Mouse (Mus musculus): ENCODE data around the gene Inha. TPM values are rescaled to one million over a fixed set of nuclear protein-coding genes. Genes with fewer than 3 reads are reported as not detected.
A peak's percentile ranks its signal among the peaks of the same experiment; 100 is the strongest.

Gene Inha
- polyA plus RNA-seq, 1 experiment, result 63.9 TPM

DNA sequence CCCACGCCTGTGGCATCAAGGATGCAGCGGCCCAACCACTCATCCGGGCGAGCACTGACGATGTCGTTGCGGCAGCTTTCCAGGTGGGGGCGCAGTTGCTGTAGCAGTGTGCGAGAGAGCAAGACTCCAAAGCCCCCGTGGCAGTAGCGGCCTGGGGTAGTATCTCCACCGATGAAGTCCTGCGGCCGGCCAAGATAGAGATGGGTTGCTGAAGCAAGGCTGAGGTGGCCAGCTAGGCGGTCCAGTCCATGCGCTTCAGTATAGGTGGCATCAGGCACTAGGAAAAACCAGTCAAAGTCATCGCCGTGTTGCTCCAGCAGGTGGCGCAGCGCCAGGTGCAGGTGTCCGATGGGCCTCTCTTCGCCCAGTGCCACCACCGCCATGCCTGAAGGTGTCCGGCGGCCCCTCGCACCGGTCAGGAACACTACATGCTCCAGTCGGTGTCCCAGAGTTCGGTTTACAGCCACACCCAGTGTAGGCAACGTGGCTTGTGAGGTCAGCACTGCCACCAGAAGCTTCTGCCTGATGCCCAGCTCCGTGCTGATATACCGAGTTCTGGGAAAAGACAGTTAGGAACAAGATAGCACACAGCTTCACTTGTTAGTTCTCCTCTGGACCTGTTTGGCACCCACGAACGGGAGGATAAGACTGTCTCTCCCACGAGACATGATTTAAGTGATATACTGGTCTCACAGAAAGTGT is 29.5 kb upstream of the Inha start:
- DNase-seq (ENCODE audit: low read depth), result peak; percentile 84
- no peak for TF ChIP-seq POLR2A (IDR thresholded peaks at IDR 0.05; ENCODE audit: borderline replicate concordance, extremely low read depth, insufficient read depth, insufficient read length, poor library complexity, severe bottlenecking)
- TF ChIP-seq CTCF (IDR thresholded peaks at IDR 0.05; ENCODE audit: borderline replicate concordance, extremely low read depth, insufficient read depth, insufficient read length), result peak; percentile 67

DNA sequence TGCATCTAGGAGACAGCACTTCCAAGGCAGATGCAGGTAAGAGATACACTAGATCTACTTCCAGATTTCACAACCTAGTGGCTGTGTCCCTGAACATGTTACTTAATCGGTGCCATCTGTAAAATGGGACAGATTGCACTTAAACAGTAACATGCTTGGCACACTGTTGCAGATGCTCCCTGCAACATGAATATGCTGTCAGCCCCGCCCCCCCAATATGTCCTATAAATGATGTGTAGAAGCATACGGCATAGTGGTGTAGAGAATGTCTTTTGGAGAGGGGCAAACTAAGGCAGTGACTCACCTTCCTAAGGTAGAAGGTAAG is 28.9 kb upstream of the Inha start:
- peak; percentile 60 for DNase-seq (ENCODE audit: low read depth)
- TF ChIP-seq POLR2A (IDR thresholded peaks at IDR 0.05; ENCODE audit: borderline replicate concordance, extremely low read depth, insufficient read depth, insufficient read length, poor library complexity, severe bottlenecking), result no peak
- no peak for TF ChIP-seq CTCF (IDR thresholded peaks at IDR 0.05; ENCODE audit: borderline replicate concordance, extremely low read depth, insufficient read depth, insufficient read length)

DNA sequence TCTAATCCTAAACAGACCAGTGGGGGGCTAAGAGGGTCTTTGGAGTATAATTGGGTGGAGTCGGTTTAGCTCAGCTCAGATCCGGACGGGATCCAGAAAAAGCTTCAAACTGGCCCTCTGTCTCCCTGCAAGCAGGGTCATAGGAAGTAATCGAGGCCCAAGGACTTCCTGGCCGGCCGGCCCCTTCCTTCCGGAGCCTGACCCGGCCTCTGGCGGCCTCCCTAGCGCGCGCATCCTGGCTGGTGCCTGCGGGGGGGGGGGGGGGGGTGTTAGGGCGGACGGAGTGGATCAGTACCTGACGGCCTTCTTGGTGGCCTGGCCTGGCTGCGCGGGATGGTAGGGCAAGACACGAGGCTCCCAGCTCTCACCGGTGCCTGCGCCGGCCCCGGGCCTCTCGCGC is 28.4 kb upstream of the Inha start:
- no peak for TF ChIP-seq CTCF (IDR thresholded peaks at IDR 0.05; ENCODE audit: borderline replicate concordance, extremely low read depth, insufficient read depth, insufficient read length)
- TF ChIP-seq POLR2A (IDR thresholded peaks at IDR 0.05; ENCODE audit: borderline replicate concordance, extremely low read depth, insufficient read depth, insufficient read length, poor library complexity, severe bottlenecking), result no peak
- DNase-seq (ENCODE audit: low read depth), result no peak

DNA sequence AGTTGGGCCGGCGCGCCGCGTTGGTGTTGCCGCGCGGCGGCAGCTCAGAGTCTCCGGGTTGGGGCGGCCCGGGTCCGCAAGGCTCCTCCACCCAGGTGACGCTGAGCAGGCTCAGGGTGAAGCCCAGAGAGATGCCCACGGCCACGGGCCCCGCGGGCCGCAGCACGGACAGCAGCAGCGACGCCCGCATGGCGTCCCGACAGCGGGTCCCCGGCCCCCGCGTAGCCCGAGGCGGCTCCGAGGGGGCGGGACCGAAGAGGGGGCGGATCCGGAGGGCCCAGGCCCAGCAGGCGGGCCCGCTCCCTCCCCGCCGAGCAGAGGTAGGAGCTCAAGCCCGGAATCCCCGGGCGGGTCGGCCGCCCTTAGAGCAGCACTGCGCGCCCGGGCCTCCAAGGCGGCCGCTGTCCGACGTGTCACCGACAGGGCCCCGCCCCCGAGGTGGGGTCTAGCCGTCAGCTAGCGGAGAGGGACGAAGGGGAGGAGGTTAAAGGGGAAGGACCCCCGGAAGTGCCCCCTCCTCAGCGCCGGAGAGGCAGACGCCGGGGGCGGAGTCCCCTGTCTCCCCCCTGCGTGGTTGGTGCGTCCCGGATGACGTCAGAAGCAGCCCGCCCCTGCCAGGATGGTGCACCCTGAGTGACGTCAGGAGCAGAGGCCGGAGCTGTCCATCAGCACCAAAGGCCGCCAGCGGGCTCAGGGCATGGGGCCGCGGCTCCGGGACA is 27.8 kb upstream of the Inha start, which contains the start of the genes Chpf and Tmem198:
Chpf (minus strand) TSS at position 392 of the 719 bp plus-strand sequence.
Tmem198 (plus strand) TSS at position 617 of the 719 bp plus-strand sequence.
- TF ChIP-seq CTCF (IDR thresholded peaks at IDR 0.05; ENCODE audit: borderline replicate concordance, extremely low read depth, insufficient read depth, insufficient read length), result no peak
- peak; percentile 69 for TF ChIP-seq POLR2A (IDR thresholded peaks at IDR 0.05; ENCODE audit: borderline replicate concordance, extremely low read depth, insufficient read depth, insufficient read length, poor library complexity, severe bottlenecking)
- DNase-seq (ENCODE audit: low read depth), result peak; percentile 99

DNA sequence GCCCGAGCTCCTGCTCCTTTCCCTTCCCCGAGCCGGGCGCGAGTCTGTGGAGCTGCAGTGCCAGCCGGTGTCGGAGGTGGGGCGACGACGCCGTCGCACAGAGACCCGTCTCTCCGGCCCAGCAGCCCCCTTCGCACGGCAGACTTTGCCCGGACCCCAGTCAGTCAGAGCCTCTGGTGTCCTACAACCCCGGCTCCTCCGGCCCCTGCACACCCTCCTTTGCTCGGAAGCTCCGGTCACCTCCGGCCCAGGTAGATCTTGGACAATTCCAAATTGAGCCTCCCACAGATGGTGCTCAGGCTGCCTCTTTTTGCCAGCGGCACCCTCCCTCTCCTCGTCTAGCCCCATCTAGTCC is 27.3 kb upstream of the Inha start:
- no peak for TF ChIP-seq CTCF (IDR thresholded peaks at IDR 0.05; ENCODE audit: borderline replicate concordance, extremely low read depth, insufficient read depth, insufficient read length)
- TF ChIP-seq POLR2A (IDR thresholded peaks at IDR 0.05; ENCODE audit: borderline replicate concordance, extremely low read depth, insufficient read depth, insufficient read length, poor library complexity, severe bottlenecking), result no peak; the same call in 1 of the 2 replicates
- no peak for DNase-seq (ENCODE audit: low read depth)

DNA sequence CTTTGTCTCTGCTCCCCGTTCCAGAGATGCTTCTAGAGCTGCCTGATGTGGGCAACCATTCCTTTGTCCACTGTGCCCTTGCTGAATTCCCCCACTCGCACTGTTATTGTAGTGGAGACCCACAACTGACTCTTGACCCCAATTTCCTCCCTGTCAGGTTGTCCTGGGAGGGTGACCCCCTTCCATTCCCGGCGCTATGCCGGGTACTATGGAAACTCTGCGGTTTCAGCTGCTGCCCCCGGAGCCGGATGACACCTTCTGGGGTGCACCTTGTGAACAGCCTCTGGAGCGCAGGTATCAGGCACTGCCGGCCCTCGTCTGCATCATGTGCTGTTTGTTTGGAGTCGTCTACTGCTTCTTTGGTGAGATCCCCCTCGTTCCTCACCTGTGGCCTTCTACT is 26.8 kb upstream of the Inha start:
- TF ChIP-seq POLR2A (IDR thresholded peaks at IDR 0.05; ENCODE audit: borderline replicate concordance, extremely low read depth, insufficient read depth, insufficient read length, poor library complexity, severe bottlenecking) (no peak), CTCF (IDR thresholded peaks at IDR 0.05; ENCODE audit: borderline replicate concordance, extremely low read depth, insufficient read depth, insufficient read length) (no peak)
- DNase-seq (ENCODE audit: low read depth), result no peak

DNA sequence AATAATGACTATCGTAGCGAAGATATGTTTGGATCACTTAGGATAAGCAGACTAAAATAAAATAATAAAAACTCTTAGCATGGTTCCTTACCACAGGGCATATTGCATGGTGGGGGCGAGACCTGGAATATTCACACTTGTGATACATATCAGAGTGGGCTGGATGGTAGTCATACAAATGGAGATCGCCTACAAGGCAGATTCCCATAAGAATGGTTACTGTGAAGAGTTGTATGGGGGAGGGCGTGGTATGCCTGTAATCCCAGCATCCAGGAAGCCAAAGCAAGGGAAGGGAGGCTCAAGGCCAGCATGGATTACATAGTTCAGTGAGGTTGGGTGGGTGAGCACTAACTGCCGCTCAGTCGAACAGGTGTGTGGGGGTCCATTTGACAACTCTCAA is 26.1 kb upstream of the Inha start:
- no peak for DNase-seq (ENCODE audit: low read depth)
- TF ChIP-seq CTCF (IDR thresholded peaks at IDR 0.05; ENCODE audit: borderline replicate concordance, extremely low read depth, insufficient read depth, insufficient read length) (no peak), POLR2A (IDR thresholded peaks at IDR 0.05; ENCODE audit: borderline replicate concordance, extremely low read depth, insufficient read depth, insufficient read length, poor library complexity, severe bottlenecking) (no peak)

DNA sequence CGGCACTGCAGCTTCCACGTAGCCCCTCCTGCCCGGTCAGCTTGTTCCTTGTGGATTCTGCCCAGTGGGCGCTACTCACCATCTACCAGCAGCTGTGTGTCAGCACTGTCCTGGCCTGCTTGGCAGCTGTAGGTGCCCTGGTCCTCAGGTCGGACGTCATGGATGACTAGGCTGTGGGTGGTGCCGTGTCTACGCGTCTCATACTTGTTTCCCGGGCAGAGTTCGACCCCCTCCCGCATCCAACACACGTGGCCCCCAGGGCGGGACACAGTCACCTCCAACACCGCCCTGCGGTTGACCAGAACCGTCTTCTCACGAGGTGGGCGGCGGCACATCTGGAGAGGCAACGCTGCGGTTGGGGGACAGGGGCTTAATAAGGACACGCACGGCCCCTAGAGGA is 20.3 kb upstream of the Inha start:
- TF ChIP-seq POLR2A (IDR thresholded peaks at IDR 0.05; ENCODE audit: borderline replicate concordance, extremely low read depth, insufficient read depth, insufficient read length, poor library complexity, severe bottlenecking) (no peak), CTCF (IDR thresholded peaks at IDR 0.05; ENCODE audit: borderline replicate concordance, extremely low read depth, insufficient read depth, insufficient read length) (no peak)
- DNase-seq (ENCODE audit: low read depth), result no peak

DNA sequence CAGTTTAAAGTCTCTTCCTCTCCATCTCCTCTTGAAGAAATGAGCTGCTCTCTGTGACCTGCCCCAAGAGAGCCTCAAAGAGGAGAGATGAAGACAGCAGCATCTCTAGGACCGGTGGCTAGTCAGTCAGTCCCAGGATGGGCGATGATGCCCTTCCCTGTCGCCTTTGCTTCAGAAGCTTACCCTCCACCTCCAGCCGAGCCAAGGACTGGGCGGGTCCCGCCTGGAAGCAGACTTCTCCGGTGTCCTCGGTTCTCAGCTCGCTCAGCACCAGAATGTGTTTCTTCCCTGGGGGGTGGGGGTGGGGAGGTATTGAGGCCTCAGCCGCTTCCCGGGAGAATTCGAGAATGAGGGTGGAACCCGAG is 19.9 kb upstream of the Inha start:
- DNase-seq (ENCODE audit: low read depth), result no peak
- TF ChIP-seq POLR2A (IDR thresholded peaks at IDR 0.05; ENCODE audit: borderline replicate concordance, extremely low read depth, insufficient read depth, insufficient read length, poor library complexity, severe bottlenecking) (no peak), CTCF (IDR thresholded peaks at IDR 0.05; ENCODE audit: borderline replicate concordance, extremely low read depth, insufficient read depth, insufficient read length) (no peak)

DNA sequence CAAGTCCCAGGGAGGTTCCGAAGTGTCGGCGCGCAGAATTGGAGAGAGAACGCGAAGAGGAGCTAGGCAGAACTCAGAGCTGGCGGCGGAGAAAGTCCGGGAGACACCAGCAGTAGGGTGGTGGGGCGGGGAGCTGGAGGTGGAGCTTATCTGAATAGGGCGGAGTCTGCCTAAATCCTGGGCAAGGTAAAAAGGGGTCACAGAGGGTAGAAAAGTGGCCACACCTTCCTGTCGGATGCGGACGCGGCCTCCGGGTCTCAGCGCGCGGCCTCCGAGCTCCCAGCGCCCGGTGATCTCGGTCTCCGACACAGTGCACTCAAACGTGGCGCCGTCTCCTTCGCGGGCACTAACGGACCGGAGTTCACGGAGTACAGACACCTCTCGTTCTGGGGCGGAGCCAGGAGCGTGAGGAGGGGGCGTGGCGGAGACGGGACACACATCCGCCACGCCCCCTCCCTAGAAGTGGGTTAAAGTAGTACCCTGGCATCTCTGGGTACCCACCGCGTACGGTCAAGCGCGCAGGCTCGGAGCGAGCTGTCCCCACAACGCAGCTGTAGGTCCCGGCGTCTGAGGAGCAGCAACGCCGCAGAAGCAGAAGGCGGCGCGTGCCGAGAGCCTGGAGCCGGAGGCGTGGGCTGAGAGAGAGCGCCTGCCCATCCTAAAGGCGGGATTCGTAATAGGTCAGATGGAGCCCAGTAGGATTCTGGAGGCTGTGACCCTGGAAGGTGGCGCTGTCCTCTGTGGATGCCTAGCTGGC is 19.3 kb upstream of the Inha start:
- TF ChIP-seq POLR2A (IDR thresholded peaks at IDR 0.05; ENCODE audit: borderline replicate concordance, extremely low read depth, insufficient read depth, insufficient read length, poor library complexity, severe bottlenecking), result no peak
- TF ChIP-seq CTCF (IDR thresholded peaks at IDR 0.05; ENCODE audit: borderline replicate concordance, extremely low read depth, insufficient read depth, insufficient read length), result no peak
- DNase-seq (ENCODE audit: low read depth), result peak; percentile 78

DNA sequence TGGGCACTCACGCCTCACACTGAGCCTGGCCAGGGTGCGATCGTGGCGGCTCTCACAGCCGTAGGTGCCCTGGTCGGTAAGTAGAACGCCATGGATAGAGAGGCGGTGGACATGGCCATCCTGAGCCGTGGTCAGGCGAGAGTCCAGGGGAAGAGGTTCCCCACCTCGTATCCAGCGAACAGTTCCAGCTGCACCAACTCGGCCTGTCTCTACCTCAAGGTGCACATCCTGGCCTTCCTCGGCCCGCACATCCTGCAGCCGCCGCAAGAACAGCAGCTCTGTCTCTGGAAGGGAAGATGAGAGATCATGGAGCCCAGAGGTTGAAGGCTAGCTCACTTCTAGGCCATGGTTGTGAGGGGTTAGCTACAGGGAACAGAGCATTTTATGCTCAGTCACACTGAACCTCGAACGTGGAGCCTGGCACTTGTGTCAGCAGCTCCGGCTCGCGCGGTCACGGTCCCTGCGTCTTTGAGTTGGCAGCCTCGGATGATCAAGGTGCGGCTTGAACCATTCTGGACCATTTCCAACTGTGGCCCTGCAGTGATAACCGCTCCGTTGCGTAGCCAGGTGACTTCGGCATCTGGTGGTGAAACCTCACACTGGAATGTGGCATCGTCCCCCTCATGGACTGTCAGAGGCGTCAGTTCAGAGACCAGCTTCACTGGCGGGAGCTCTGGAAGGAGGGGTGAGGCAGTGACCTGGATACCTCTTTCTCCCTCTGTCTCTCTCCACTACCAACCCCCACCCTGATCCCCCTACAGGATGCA is 15.9 kb upstream of the Inha start:
- TF ChIP-seq CTCF (IDR thresholded peaks at IDR 0.05; ENCODE audit: borderline replicate concordance, extremely low read depth, insufficient read depth, insufficient read length) (no peak), POLR2A (IDR thresholded peaks at IDR 0.05; ENCODE audit: borderline replicate concordance, extremely low read depth, insufficient read depth, insufficient read length, poor library complexity, severe bottlenecking) (no peak)
- no peak for DNase-seq (ENCODE audit: low read depth)

All from brain, embryonic 14.5 days (tissue).